Mouse (Mus musculus): Measurements from ENCODE around the gene Gnat1.

Gnat1 gene

GRCm38 (mm10) chr9:107645577-107645976 lies 33.9 kb downstream of the Gnat1 start:
- DNase-seq (ENCODE audit: low read depth, low spot score): peak; percentile 70

GRCm38 (mm10) chr9:107645153-107645510 lies 34.4 kb downstream of the Gnat1 start:
- DNase-seq (ENCODE audit: low read depth, low spot score): no peak

GRCm38 (mm10) chr9:107644495-107645152 lies 34.9 kb downstream of the Gnat1 start:
- peak; percentile 83 for DNase-seq (ENCODE audit: low read depth, low spot score)

GRCm38 (mm10) chr9:107643544-107644214 lies 35.8 kb downstream of the Gnat1 start:
- DNase-seq (ENCODE audit: low read depth, low spot score): no peak

- DNase-seq (ENCODE audit: low read depth, low spot score): no peak
Observed at GRCm38 (mm10) chr9:107641666-107642065, 37.8 kb downstream of the Gnat1 start.

- no peak for DNase-seq (ENCODE audit: low read depth, low spot score)
Observed at GRCm38 (mm10) chr9:107640257-107640772, 39.2 kb downstream of the Gnat1 start.

GRCm38 (mm10) chr9:107637070-107637469 lies 42.4 kb downstream of the Gnat1 start:
- no peak for DNase-seq (ENCODE audit: low read depth, low spot score)

GRCm38 (mm10) chr9:107635279-107636028 lies 44.1 kb downstream of the Gnat1 start, which contains the start of gene Gnai2:
TSS of gene Gnai2 (minus strand) at chr9:107635367.
- peak; percentile 96 for DNase-seq (ENCODE audit: low read depth, low spot score)

- DNase-seq (ENCODE audit: low read depth, low spot score): no peak
Observed at GRCm38 (mm10) chr9:107634406-107635278, 44.9 kb downstream of the Gnat1 start.

GRCm38 (mm10) chr9:107633661-107634405 lies 45.7 kb downstream of the Gnat1 start:
- DNase-seq (ENCODE audit: low read depth, low spot score): no peak

GRCm38 (mm10) chr9:107633091-107633660 lies 46.3 kb downstream of the Gnat1 start:
- no peak for DNase-seq (ENCODE audit: low read depth, low spot score)

- DNase-seq (ENCODE audit: low read depth, low spot score): no peak
Observed at GRCm38 (mm10) chr9:107632478-107632877, 47.0 kb downstream of the Gnat1 start.

- no peak for DNase-seq (ENCODE audit: low read depth, low spot score)
Observed at GRCm38 (mm10) chr9:107631861-107632260, 47.7 kb downstream of the Gnat1 start.

- no peak for DNase-seq (ENCODE audit: low read depth, low spot score)
Observed at GRCm38 (mm10) chr9:107631311-107631826, 48.1 kb downstream of the Gnat1 start.

- DNase-seq (ENCODE audit: low read depth, low spot score): no peak
Observed at GRCm38 (mm10) chr9:107630576-107630975, 48.9 kb downstream of the Gnat1 start.

GRCm38 (mm10) chr9:107629901-107630425 lies 49.5 kb downstream of the Gnat1 start:
- no peak for DNase-seq (ENCODE audit: low read depth, low spot score)

- DNase-seq (ENCODE audit: low read depth, low spot score): no peak
Observed at GRCm38 (mm10) chr9:107629411-107629730, 50.1 kb downstream of the Gnat1 start.

GRCm38 (mm10) chr9:107628721-107629410 lies 50.6 kb downstream of the Gnat1 start:
- no peak for DNase-seq (ENCODE audit: low read depth, low spot score)
